Mouse (Mus musculus) brain, embryonic 14.5 days (tissue): Measurements from ENCODE around the gene Bmper.

Source experiments
- CTCF ChIP-seq: fragments of 200-500 bp; IDR thresholded peaks from 2 replicates; pipeline ENCODE4 v1.5.1; 2012; ENCODE audit warnings: inconsistent platforms, mild to moderate bottlenecking, moderate library complexity, borderline replicate concordance; ENCODE audit not compliant: insufficient read depth, insufficient read length; ENCODE audit errors: extremely low read depth
- POLR2A ChIP-seq: fragments of 200-500 bp; IDR thresholded peaks from 2 replicates; pipeline ENCODE4 v1.6.1; 2012; ENCODE audit warnings: mild to moderate bottlenecking, inconsistent platforms, borderline replicate concordance; ENCODE audit not compliant: poor library complexity, insufficient read depth, insufficient read length, severe bottlenecking; ENCODE audit errors: extremely low read depth

GRCm38 (mm10) chr9:23223549-23224077 lies 737 bp downstream of the Bmper start:
- TF ChIP-seq CTCF (no peak), POLR2A (no peak)
